Mouse (Mus musculus): Measurements from ENCODE around the gene Gpr34.

Gene Gpr34

GRCm38 (mm10) chrX:13631599-13632283, at the start of gene Gpr34:
Gpr34 (plus strand) TSS chrX:13632089.
- DNase-seq (ENCODE audit: low spot score in 2 of 2), result no peak

GRCm38 (mm10) chrX:13599373-13599772, 32.5 kb upstream of the Gpr34 start:
- no peak for DNase-seq (ENCODE audit: low spot score in 2 of 2)

- no peak for DNase-seq (ENCODE audit: low spot score in 2 of 2)
Measured at GRCm38 (mm10) chrX:13599966-13600365, 31.9 kb upstream of the Gpr34 start.

- DNase-seq (ENCODE audit: low spot score in 2 of 2), result no peak
Measured at GRCm38 (mm10) chrX:13606741-13607140, 25.1 kb upstream of the Gpr34 start.

- no peak for DNase-seq (ENCODE audit: low spot score in 2 of 2)
Measured at GRCm38 (mm10) chrX:13607752-13608151, 24.1 kb upstream of the Gpr34 start.

- DNase-seq (ENCODE audit: low spot score in 2 of 2), result no peak
Measured at GRCm38 (mm10) chrX:13611114-13611513, 20.8 kb upstream of the Gpr34 start.

- no peak for DNase-seq (ENCODE audit: low spot score in 2 of 2)
Measured at GRCm38 (mm10) chrX:13612115-13612514, 19.8 kb upstream of the Gpr34 start.

GRCm38 (mm10) chrX:13616726-13617125, 15.2 kb upstream of the Gpr34 start:
- no peak for DNase-seq (ENCODE audit: low spot score in 2 of 2)

- DNase-seq (ENCODE audit: low spot score in 2 of 2), result no peak
Measured at GRCm38 (mm10) chrX:13617294-13617693, 14.6 kb upstream of the Gpr34 start.

- DNase-seq (ENCODE audit: low spot score in 2 of 2), result no peak
Measured at GRCm38 (mm10) chrX:13618476-13618875, 13.4 kb upstream of the Gpr34 start.

- no peak for DNase-seq (ENCODE audit: low spot score in 2 of 2)
Measured at GRCm38 (mm10) chrX:13621473-13621872, 10.4 kb upstream of the Gpr34 start.

GRCm38 (mm10) chrX:13622654-13623053, 9.2 kb upstream of the Gpr34 start:
- no peak for DNase-seq (ENCODE audit: low spot score in 2 of 2)

- DNase-seq (ENCODE audit: low spot score in 2 of 2), result no peak
Measured at GRCm38 (mm10) chrX:13636398-13636797, 4.5 kb downstream of the Gpr34 start.

- DNase-seq (ENCODE audit: low spot score in 2 of 2), result no peak
Measured at GRCm38 (mm10) chrX:13638894-13639293, 7.0 kb downstream of the Gpr34 start.

- DNase-seq (ENCODE audit: low spot score in 2 of 2), result no peak
Measured at GRCm38 (mm10) chrX:13651889-13652288, 20.0 kb downstream of the Gpr34 start.

- DNase-seq (ENCODE audit: low spot score in 2 of 2), result no peak
Measured at GRCm38 (mm10) chrX:13652291-13652690, 20.4 kb downstream of the Gpr34 start.

GRCm38 (mm10) chrX:13655005-13655421, 23.1 kb downstream of the Gpr34 start:
- DNase-seq (ENCODE audit: low spot score in 2 of 2), result peak; percentile 20 to 25

- no peak for DNase-seq (ENCODE audit: low spot score in 2 of 2)
Measured at GRCm38 (mm10) chrX:13655906-13656305, 24.0 kb downstream of the Gpr34 start.

GRCm38 (mm10) chrX:13656721-13657120, 24.8 kb downstream of the Gpr34 start:
- DNase-seq (ENCODE audit: low spot score in 2 of 2), result peak; percentile 38 to 66

- DNase-seq (ENCODE audit: low spot score in 2 of 2), result no peak
Measured at GRCm38 (mm10) chrX:13658616-13659140, 26.8 kb downstream of the Gpr34 start.

GRCm38 (mm10) chrX:13659201-13659890, 27.5 kb downstream of the Gpr34 start:
- no peak for DNase-seq (ENCODE audit: low spot score in 2 of 2)

- no peak for DNase-seq (ENCODE audit: low spot score in 2 of 2)
Measured at GRCm38 (mm10) chrX:13661063-13661462, 29.2 kb downstream of the Gpr34 start, which contains the start of gene Gpr82. Gpr82 (plus strand) TSS chrX:13661363.

- no peak for DNase-seq (ENCODE audit: low spot score in 2 of 2)
Measured at GRCm38 (mm10) chrX:13668867-13669266, 37.0 kb downstream of the Gpr34 start.
